Mouse (Mus musculus) kidney, embryonic 15.5 days (tissue): ENCODE results near the gene Syt2. TPM values are rescaled to one million over a fixed set of nuclear protein-coding genes. Genes with fewer than 3 reads are reported as not detected.
A peak's percentile ranks its signal among the peaks of the same experiment; 100 is the strongest.

ENCODE experiments used
- ATAC-seq: fragments of 200-750 bp; cut with Nextera tagmentation; replicated peaks from 2 replicates; pipeline ENCODE4 v1.8.0; 2017; ENCODE audit warnings: moderate TSS enrichment; ENCODE audit not compliant: low FRiP score
- H3K27ac ChIP-seq: fragments of 300-500 bp; sonication (generic); 2 replicates; pipeline ENCODE4 v1.5.1; 2015; ENCODE audit warnings: mild to moderate bottlenecking, inconsistent platforms
- H3K27me3 ChIP-seq: fragments of 300-500 bp; sonication (generic); 2 replicates; pipeline ENCODE4 v1.6.1; 2015; ENCODE audit warnings: inconsistent platforms
- H3K36me3 ChIP-seq: fragments of 300-500 bp; sonication (generic); 2 replicates; pipeline ENCODE4 v1.6.1; 2015; ENCODE audit warnings: inconsistent platforms
- H3K4me1 ChIP-seq: fragments of 300-500 bp; sonication (generic); 2 replicates; pipeline ENCODE4 v1.6.1; 2015; ENCODE audit warnings: inconsistent platforms
- H3K4me2 ChIP-seq: fragments of 300-500 bp; sonication (generic); 2 replicates; pipeline ENCODE4 v1.6.1; 2015; ENCODE audit warnings: moderate library complexity, mild to moderate bottlenecking, inconsistent platforms
- H3K4me3 ChIP-seq: fragments of 300-500 bp; sonication (generic); replicated peaks from 2 replicates; pipeline ENCODE4 v1.5.1; 2015; ENCODE audit warnings: mild to moderate bottlenecking, inconsistent platforms
- H3K9ac ChIP-seq: fragments of 300-500 bp; sonication (generic); 2 replicates; pipeline ENCODE4 v1.6.1; 2015; ENCODE audit warnings: mild to moderate bottlenecking, inconsistent platforms
- H3K9me3 ChIP-seq: fragments of 300-500 bp; sonication (generic); replicated peaks from 2 replicates; pipeline ENCODE4 v1.6.1; 2016; ENCODE audit warnings: inconsistent platforms
- WGBS: fragments of 180-500 bp; shearing (Covaris S2); methylation state at CpG from one replicate; pipeline ENCODE4 v1.1.7; 2015; ENCODE audit warnings: mixed read lengths; 5-methylcytosine and 5-hydroxymethylcytosine counted together
- polyA plus RNA-seq: library from polyadenylated mRNA; unstranded; fragments of >200 nt; fragmentation: Nextera tagmentation; extraction: Ambion mirVana; gene quantifications from 2 replicates; pipeline ENCODE4 v1.2.1, GENCODE M21; 2015

Gene Syt2
- polyA plus RNA-seq, 1 experiment from 2014 or later: 1.5 TPM

DNA sequence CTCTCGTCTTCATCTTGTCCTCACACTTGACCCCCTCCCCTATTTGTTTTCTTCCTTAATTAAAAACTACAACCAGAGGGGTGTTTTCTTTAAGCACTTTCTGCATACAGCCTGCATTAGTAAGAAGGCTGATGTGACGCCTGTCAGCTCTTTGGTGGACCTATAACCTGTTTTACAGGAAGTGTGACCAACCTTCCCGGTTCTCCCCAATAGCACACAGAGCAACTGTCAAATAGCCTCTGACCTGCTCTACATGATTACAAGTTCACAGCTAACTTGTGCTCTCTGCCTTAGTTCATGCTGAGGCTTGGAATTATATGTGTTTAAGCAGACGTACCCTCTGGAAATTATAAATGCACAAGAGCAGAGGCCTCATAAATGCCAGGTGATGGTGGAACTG is 120.0 kb downstream of the Syt2 start:
- no peak overlapping the region for H3K9ac ChIP-seq
- no peak for ATAC-seq
- peaks cover 15% of the 10 kb centered on the region; the same call in 1 of the 2 replicates for H3K36me3 ChIP-seq
- 60% methylated on average over 4 of the region's 4 CpGs for WGBS
- no peaks in the 10 kb centered on the region for H3K27me3 ChIP-seq
- no peak overlapping the region for H3K4me3 ChIP-seq
- peak overlapping the region; percentile 11; the same call in 1 of the 2 replicates for H3K27ac ChIP-seq
- H3K4me1 ChIP-seq: peaks cover 27% of the 10 kb centered on the region
- H3K9me3 ChIP-seq: no peaks in the 10 kb centered on the region
- no peak overlapping the region for H3K4me2 ChIP-seq

DNA sequence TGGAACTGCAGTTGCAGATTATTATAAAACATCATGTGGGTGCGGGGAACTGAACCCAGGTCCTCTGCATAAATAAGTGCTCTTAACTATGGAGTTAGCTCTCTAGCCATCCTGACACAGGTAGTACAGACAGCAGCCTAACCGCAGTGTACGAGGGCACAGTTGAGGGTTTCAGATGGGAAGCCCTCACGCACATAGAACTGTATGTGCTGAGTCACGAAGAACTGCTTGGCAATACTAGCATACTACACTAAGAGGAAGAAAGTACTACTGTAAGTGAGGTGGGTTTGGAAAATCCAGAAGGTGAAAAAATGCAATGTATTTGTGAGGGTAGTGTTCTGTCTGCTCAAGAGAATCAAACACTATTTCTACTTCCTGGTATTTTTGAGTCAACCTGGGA is 123.8 kb downstream of the Syt2 start:
- Histone ChIP-seq H3K4me3 (no peak overlapping the region), H3K9me3 (no peaks in the 10 kb centered on the region), H3K9ac (no peak overlapping the region), H3K27ac (0 out of 2 replicates have a peak overlapping the region, but pooled peaks have one; percentile 61), H3K27me3 (no peaks in the 10 kb centered on the region), H3K4me1 (peaks cover 43% of the 10 kb centered on the region), H3K4me2 (no peak overlapping the region), H3K36me3 (peaks cover 15% of the 10 kb centered on the region; the same call in 1 of the 2 replicates)
- WGBS: 96% methylated on average over 5 of the region's 5 CpGs
- ATAC-seq: no peak

DNA sequence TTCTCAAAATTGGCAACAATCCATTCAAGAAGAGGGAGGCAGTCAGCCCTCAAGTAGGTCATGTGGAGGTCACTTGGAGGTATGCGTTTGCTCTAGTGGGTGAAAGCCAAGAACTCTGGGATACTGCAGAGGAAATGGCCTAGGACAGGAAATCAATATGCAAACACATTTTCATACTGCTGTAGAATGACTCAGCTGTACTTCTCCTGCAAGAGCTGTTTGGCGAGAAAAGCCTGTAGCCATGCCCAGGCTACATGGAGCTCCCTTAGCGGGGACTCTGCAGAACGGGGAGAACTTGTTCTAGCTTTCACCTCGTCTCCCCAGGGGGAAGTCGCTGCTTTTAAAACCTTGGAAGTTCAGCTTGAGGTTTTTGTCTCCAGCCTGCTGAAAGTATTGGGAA is 124.9 kb downstream of the Syt2 start:
- Histone ChIP-seq H3K27me3 (no peaks in the 10 kb centered on the region), H3K4me3 (no peak overlapping the region), H3K36me3 (peaks cover 15% of the 10 kb centered on the region; the same call in 1 of the 2 replicates), H3K4me1 (peaks cover 47% of the 10 kb centered on the region), H3K9ac (no peak overlapping the region), H3K4me2 (no peak overlapping the region), H3K9me3 (no peaks in the 10 kb centered on the region), H3K27ac (peak overlapping the region; percentile 92)
- ATAC-seq: 0 out of 2 replicates have a peak, but pooled peaks have one; percentile 19
- 55% methylated on average over 6 of the region's 6 CpGs for WGBS

DNA sequence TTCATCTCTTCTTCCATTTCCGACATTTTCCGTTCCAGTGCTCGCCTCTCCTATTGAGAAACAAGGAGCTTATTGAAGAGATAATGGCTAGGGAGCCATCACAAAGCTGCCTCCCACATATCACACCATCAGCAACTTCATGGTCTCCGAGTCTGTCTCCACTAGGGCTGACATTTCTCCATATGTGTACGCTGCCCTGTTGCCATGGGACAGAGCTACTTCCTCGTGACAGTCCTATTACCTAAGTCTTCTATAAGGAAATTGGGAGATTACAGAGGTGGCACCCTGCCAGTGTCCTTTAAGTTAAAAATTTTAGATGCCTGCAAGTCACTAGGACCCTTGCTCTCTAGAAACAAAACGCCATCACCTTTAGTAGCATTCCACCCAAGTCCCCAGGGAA is 125.5 kb downstream of the Syt2 start:
- no peak overlapping the region for H3K9ac ChIP-seq
- peaks cover 15% of the 10 kb centered on the region; the same call in 1 of the 2 replicates for H3K36me3 ChIP-seq
- H3K4me1 ChIP-seq: peaks cover 50% of the 10 kb centered on the region
- H3K4me3 ChIP-seq: no peak overlapping the region
- peak overlapping the region; percentile 92 for H3K27ac ChIP-seq
- H3K4me2 ChIP-seq: no peak overlapping the region
- H3K27me3 ChIP-seq: no peaks in the 10 kb centered on the region
- no peaks in the 10 kb centered on the region for H3K9me3 ChIP-seq
- no peak for ATAC-seq
- WGBS: 82% methylated on average over 7 of the region's 7 CpGs

DNA sequence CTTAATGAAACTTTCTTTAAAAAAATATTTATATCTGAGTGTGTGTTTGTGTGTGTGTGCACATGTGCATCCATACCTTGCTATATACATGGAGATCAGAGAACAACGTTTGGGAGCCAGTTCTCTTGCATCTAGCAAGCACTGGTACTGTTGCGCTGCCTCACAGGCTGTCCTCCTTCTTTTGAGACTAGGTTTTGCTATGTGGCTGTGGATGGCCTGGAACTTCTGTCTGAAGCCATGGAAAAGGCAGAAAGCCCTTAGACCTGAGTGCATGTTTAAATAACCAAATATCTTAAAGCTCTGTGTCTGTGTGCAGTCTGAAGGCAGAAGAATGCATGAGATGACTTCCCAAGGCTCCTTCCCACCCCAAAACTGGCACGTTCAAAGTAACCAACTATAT is 126.3 kb downstream of the Syt2 start:
- Histone ChIP-seq H3K36me3 (peaks cover 11% of the 10 kb centered on the region; the same call in 1 of the 2 replicates), H3K4me1 (peaks cover 58% of the 10 kb centered on the region), H3K9ac (no peak overlapping the region), H3K4me2 (no peak overlapping the region), H3K9me3 (no peaks in the 10 kb centered on the region), H3K27ac (peak overlapping the region; percentile 92), H3K4me3 (no peak overlapping the region), H3K27me3 (no peaks in the 10 kb centered on the region)
- WGBS: 76% methylated on average over 3 of the region's 3 CpGs
- ATAC-seq: no peak

DNA sequence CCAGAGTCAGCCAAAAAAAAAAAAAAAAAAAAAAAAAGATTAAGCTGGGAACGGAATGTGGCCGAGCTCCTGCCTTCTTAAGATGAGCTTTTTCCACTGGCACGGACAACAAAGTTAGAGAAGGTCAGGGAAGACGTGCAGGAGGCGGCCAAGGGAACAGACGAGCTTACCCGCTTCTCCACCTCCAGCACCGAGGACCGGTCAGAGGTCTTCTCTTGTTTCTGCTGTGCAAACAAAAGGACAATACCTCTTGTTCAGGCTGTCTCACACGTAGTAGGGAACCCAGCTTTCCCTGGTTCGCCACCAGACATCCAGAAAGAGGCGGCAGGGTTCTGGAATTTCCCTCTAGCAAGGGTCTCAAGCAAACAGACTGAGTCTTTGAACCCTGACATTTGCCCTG is 126.8 kb downstream of the Syt2 start:
- H3K9me3 ChIP-seq: no peaks in the 10 kb centered on the region
- ATAC-seq: no peak
- no peaks in the 10 kb centered on the region for H3K27me3 ChIP-seq
- H3K9ac ChIP-seq: no peak overlapping the region
- H3K27ac ChIP-seq: peak overlapping the region; percentile 92
- H3K36me3 ChIP-seq: peaks cover 7% of the 10 kb centered on the region; the same call in 1 of the 2 replicates
- H3K4me1 ChIP-seq: peaks cover 62% of the 10 kb centered on the region
- WGBS: 32% methylated on average over 12 of the region's 12 CpGs
- H3K4me3 ChIP-seq: no peak overlapping the region
- no peak overlapping the region for H3K4me2 ChIP-seq

DNA sequence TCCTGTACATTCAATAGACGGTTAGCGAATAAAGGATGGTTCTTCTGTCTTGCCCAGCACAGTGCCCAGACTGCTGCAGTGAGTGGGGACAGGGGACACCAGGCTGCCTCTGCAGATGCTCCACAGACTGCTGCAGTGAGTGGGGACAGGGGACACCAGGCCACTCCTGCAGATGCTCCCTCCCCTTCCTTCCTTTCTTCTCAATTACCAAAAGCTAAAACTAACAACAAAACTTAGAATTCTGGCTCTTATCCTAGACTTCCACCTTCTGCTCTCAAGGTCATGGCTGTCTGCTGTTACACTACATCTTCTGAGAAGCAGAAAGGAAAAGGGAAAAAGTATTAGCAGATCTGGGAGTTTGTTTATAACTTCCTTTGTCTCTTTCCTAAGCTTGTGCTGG is 127.8 kb downstream of the Syt2 start:
- peaks cover 63% of the 10 kb centered on the region for H3K4me1 ChIP-seq
- 0 out of 2 replicates have a peak overlapping the region, but pooled peaks have one; percentile 3 for H3K9ac ChIP-seq
- peak; percentile 50; the same call in 1 of the 2 replicates for ATAC-seq
- peak overlapping the region; percentile 92 for H3K27ac ChIP-seq
- H3K27me3 ChIP-seq: no peaks in the 10 kb centered on the region
- H3K9me3 ChIP-seq: no peaks in the 10 kb centered on the region
- H3K4me2 ChIP-seq: no peak overlapping the region
- H3K36me3 ChIP-seq: no peaks in the 10 kb centered on the region
- H3K4me3 ChIP-seq: no peak overlapping the region
- WGBS: 62% methylated on average over 2 of the region's 2 CpGs

DNA sequence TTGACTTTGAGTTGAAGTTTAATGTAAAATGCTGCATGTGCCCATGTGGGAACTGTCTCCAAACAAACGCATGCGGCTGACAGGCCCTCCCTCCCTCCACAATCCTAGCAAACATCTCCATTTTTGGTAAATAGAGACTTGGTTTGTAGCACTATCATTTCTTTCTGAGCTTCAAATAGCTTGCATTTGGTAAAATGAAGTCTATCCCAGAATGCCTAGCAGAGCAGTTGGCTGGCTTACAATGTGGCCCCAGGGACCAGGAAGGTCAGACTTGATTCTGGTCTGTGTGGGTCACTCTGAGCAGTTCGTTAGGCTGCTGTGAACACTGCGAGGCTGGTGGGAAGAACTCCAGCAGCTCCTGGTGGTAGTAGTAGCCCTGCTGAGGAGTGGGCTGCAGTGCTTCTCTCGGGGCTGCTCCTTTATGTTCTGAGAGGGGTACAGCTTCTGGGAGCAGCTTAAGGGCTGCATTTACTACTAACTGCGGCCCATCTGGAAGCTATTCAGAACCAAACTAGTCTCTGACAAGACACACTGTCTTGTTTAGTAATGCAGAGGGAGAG is 128.3 kb downstream of the Syt2 start:
- no peaks in the 10 kb centered on the region for H3K27me3 ChIP-seq
- H3K27ac ChIP-seq: peak overlapping the region; percentile 92
- no peaks in the 10 kb centered on the region for H3K36me3 ChIP-seq
- H3K9ac ChIP-seq: no peak overlapping the region
- peak; percentile 66; the same call in 1 of the 2 replicates for ATAC-seq
- 38% methylated on average over 6 of the region's 6 CpGs for WGBS
- H3K9me3 ChIP-seq: no peaks in the 10 kb centered on the region
- no peak overlapping the region for H3K4me2 ChIP-seq
- H3K4me3 ChIP-seq: no peak overlapping the region
- peaks cover 63% of the 10 kb centered on the region for H3K4me1 ChIP-seq

DNA sequence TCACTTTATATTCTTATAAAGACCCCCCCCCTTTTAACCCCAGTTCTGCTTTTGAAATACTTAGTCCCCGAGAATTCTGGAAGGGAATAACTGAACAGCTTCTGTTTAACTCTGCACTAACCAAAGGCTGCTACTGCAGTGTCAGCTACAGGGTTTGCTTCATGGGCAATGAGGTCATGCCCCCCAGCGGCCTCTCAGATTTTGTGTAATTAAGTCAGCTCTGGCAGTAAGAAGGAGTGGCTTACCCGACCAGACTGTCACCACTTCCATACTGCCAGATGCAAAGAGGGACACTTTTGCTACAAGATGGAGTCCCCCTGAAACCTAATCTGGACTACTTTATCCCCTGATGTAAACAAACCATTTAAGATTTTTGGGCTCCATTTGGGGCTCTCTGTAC is 129.2 kb downstream of the Syt2 start:
- peak overlapping the region; percentile 92 for H3K27ac ChIP-seq
- H3K4me1 ChIP-seq: peaks cover 63% of the 10 kb centered on the region
- no peak overlapping the region for H3K4me3 ChIP-seq
- no peak overlapping the region for H3K9ac ChIP-seq
- 34% methylated on average over 3 of the region's 3 CpGs for WGBS
- ATAC-seq: no peak
- no peaks in the 10 kb centered on the region for H3K36me3 ChIP-seq
- H3K4me2 ChIP-seq: no peak overlapping the region
- no peaks in the 10 kb centered on the region for H3K9me3 ChIP-seq
- no peaks in the 10 kb centered on the region for H3K27me3 ChIP-seq

DNA sequence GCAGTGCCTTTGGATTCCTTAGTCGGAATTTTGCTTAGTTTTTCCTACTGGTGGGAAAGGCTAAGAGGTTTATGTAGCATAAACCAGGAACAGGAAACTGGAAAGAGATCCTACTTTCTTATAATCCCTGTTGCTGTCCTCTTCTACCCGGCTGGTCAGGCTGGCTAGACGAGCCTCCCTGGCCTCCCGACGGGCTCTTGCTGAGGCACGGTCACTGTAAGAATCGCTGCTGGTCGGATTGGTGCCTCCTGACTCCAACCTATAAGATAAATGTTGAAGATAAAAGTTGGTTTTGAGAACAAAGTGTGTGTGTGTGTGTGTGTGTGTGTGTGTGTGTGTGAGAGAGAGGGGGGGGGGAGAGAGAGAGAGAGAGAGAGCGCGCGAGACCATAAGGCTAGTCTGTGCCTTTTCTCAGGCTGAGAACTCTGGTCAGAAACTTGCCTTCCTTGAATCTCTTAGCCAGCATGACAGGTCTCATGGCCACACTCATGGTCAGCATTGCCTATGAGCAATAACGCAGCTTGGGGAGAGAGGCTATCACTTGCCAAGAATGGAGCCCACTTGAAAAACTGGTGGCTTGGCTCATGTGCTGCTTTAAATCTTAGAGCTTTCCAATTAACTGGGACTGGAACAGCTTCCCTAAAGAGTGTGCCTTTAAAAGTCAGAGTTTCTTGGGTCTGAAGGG is 130.9 kb downstream of the Syt2 start:
- no peak overlapping the region for H3K4me3 ChIP-seq
- no peaks in the 10 kb centered on the region for H3K27me3 ChIP-seq
- H3K9me3 ChIP-seq: no peaks in the 10 kb centered on the region
- 70% methylated on average over 12 of the region's 12 CpGs for WGBS
- peaks cover 51% of the 10 kb centered on the region for H3K4me1 ChIP-seq
- no peak for ATAC-seq
- H3K9ac ChIP-seq: no peak overlapping the region
- H3K4me2 ChIP-seq: no peak overlapping the region
- peak overlapping the region; percentile 43 for H3K27ac ChIP-seq
- no peaks in the 10 kb centered on the region for H3K36me3 ChIP-seq

DNA sequence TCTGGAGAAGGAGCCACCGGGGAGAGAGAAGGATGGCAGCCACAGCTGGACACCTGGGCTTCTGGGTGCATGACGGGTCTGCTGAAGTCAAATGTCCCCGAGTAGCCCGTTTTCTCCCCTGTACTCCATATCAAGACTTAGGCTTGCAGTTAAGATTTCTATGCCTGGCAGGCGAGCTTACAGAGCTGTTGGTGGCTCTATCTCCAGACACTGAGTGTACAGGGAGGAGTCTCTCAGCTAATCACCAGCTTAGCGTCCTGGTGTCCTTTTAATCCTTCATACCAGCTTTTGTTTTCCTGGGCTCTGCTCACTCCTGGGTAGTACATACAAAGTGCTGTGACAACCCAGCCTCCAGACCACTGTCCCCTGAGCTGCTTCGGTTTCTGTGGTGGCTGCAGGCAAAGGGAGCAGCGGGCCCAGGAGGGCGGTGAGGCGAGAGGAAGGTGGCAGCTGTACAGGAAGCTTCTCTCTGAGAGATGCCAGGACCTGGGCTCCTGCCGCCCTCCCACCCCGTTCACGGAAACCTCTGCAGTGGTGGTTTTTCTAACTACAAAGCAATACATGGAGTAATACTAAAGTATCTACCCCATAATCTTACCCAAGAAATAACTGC is 131.6 kb downstream of the Syt2 start:
- no peak for ATAC-seq
- H3K27ac ChIP-seq: peak overlapping the region; percentile 43

DNA sequence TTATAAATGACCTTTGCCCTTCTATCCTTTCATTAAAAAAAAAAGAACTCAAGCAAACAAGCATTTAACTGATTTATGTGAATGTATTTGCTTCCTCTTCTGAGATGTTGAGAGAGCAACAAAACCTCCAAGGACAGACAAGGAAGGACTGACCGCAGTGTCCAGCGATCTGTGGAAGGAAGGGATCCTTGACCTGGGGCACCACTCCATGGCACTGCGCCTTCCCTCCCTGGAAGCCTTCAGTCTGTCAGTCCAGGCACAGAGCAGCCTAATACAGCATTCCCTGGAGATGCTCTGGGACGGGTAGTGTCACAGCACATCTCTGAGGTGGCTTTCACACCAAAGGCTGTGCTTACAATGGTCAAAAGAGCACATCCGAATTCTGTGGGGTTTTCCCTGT is 136.3 kb downstream of the Syt2 start:
- Histone ChIP-seq H3K9me3 (no peaks in the 10 kb centered on the region), H3K9ac (no peak overlapping the region), H3K27me3 (no peaks in the 10 kb centered on the region), H3K4me1 (peaks cover 17% of the 10 kb centered on the region), H3K36me3 (no peaks in the 10 kb centered on the region), H3K27ac (no peak overlapping the region), H3K4me3 (no peak overlapping the region), H3K4me2 (no peak overlapping the region)
- WGBS: 72% methylated on average over 5 of the region's 5 CpGs
- ATAC-seq: no peak

More for the DNA sequence above, 131.6 kb downstream of the Syt2 start:
- Histone ChIP-seq H3K4me3 (no peak overlapping the region), H3K4me2 (no peak overlapping the region), H3K4me1 (peaks cover 49% of the 10 kb centered on the region), H3K9ac (no peak overlapping the region), H3K36me3 (no peaks in the 10 kb centered on the region), H3K9me3 (no peaks in the 10 kb centered on the region), H3K27me3 (no peaks in the 10 kb centered on the region)
- 67% methylated on average over 13 of the region's 13 CpGs for WGBS
